Mouse (Mus musculus): Measurements from ENCODE around the gene Ust. TPM values are rescaled to one million over a fixed set of nuclear protein-coding genes. Genes with fewer than 3 reads are reported as not detected.

Gene Ust
- polyA plus RNA-seq, 1 experiment: 4.6 TPM

DNA sequence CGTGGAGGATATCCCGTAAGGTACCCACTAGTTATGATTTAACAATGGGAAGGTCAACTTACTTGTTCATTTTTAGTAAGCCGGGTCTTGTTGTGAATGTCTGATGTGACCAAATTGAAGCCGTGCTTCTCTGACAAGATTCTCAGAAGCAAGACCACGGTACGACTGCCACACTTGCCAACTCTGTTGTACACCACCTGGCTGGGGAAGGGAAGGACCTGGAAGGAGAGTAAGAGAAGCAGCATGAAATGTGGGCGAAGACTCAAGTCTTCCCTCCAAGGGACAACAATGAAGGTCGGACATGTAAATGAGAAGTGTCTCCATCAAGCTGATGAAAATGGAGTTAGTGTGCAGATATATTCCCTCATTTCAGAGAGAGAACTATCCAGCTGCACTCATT lies 188.6 kb downstream of the Ust start:
- DNase-seq (ENCODE audit: low read depth): no peak

DNA sequence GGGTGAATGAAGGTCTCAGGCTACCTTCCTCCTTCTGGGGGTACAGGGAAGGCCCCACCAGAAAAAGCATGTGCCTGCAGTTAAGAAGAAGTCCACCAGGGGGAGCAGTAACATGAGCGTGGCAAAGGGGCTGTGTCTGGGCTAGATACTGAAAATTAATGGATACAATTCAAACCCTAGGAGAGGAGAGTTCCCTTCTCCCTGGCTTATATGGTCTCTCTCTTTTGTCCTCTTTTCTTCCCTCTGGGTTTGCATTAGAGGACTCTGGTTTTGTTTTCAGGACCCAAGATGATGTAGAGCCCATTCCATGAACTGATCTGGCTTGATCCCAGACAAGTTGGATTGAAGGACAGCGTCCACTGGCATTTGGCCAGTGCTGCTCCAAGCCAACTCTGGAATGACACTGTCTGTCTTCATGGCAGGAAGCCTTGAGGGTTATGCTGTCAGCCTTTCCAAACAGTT lies 195.3 kb downstream of the Ust start:
- peak; percentile 36 for DNase-seq (ENCODE audit: low read depth)

DNA sequence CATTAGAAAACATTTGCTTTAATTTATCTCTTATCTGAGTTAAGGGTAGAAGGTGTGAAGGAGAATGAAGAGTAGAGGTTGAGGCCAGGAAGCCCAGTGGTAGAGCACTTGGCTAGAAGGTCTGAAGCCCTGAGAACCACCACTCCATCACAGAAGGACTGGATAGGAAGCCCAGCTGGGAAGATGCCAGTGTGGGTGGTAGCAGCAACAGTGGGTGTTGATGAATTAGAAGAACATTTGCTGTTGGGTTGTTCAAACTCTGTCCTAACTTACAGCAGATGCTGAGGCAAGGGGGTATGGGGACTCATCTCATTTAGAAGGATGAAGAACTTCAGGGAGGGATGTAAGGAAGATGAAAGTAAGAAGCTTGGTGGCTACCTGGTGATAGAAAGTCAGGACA lies 197.9 kb downstream of the Ust start:
- no peak for DNase-seq (ENCODE audit: low read depth)

DNA sequence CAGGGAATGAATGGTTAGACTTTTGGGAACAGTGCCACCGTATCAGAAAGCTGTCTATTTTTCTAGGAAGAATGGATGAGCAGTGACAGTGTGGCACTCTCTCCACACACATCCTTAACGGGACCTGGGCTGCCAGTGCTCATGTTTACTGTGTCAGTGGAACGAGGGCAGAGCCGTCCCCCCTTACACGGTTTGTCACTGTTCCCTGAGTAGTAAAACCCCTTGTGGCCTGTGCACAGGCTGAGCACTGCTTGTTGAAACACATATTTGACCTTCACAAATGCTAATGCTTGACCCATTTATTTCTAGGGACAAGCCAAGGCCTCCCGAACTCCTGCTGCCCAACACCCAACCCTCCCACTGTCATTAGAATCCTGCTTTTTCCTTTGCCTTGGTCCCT lies 209.2 kb downstream of the Ust start:
- DNase-seq (ENCODE audit: low read depth): no peak

DNA sequence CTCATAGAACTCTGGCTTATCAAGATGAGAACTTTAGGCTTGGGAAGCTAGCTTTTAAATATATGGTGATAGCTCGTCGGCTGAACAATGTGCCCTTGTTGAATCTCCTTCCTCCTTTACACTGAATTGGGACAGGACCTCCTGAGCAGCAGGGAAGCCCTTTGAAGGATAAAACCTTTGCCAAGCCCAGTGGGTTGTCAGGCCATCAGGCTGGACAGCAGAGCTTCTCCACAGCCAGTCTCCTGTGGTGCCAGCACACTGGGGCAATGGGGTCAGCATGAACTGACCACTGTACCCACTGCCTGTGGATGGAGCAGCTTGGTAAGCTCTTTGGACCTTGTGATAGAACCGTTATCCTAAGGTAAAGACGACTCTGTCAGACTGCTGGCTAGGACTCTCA lies 214.4 kb downstream of the Ust start:
- no peak for DNase-seq (ENCODE audit: low read depth)

DNA sequence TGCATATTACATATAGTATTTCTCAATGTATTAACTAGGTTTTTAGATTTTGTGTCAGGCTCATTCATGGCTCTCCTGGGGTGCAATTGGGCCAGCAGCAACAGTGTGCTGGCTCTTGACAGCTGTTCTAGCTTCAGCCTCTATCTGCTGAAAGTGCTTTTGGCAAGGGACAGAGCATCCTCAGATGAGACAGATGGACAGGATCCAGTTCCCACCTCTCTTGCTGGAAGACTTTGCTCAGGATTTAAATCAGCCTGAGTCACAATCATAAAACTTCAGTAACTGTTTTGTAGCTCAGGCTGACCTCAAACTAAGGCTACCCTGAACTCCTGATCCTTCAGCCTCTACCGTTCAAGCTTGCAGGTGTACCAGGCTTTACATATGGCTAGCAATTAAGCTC lies 219.5 kb downstream of the Ust start:
- DNase-seq (ENCODE audit: low read depth): no peak

DNA sequence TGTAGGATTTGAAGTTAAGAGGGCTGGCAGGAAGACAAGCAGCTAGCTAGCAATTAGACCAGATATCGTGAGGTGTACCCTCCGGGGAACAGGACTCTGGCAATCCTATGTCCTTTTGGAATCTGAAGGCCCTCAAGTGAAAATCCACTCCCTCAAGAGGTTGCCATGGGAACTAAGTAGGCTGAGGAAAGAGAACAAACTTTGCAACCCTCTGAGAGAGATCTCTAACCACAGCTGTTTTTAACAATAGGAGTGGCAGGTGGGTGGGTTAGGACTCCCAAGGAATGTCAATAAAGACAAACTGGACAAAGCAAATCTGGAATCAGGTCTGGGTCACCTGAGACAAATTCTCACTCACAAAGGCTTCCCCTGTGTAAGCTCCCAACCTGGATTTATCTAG lies 221.4 kb downstream of the Ust start:
- DNase-seq (ENCODE audit: low read depth): no peak

DNA sequence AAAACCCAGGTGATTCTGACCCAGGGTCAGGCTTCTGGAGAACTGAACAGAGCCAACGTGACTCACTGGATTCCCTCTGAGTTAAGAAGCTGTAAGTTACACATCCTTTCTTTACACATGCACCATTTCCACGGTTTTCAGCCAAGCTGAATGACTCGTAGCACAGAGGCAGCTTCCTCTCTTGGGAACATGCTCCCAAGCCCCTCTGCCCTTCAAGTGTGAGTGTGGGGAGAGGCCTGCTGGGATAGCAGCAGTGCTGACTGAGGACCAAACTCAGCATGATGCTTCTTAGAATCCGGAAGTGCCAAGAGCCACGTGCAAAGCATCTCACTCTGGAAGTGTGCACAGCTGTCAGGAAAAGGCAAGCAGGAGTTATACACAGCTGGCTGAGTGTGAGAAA lies 228.0 kb downstream of the Ust start:
- DNase-seq (ENCODE audit: low read depth): no peak

DNA sequence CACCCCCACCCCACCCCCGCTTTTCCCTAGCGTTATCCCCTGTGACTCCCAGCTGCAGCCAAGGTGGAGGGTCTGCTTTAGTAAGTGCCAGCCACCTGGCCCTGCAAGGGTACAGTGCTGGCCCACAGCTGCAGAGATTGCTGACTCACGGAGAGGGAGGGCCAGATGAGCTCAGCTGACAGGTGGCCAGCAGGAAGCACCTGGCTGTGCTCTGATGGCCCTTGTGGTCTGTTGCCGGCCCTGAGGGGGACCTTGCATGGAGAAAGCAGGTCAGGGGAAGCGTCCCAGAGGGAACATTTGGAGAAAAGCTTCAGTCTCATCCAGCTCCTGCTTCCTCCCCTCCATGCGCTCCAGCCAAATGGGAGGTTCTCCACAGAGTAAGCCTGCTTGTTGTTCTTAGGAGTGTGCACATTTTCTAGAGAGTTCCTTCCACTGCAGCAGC lies 231.3 kb downstream of the Ust start:
- no peak for DNase-seq (ENCODE audit: low read depth)

DNA sequence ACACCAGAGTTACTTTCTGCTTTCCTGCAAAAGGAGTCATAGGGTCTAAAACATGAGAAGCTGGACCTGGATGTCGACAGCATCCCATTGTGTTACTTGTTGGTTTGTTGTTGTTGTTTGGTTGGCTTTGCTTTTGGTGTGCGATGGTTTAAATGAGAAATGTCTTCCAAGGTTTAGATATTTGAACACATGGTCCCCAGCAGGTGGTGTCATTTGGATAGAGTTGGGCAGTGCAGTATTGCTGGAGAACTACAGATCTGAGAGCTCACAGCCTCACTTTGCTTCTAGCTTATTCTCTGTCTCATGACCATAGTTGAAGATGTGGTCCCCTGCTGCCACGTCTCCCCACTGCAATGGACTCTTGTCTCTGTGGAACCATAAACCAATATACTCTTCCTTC lies 234.6 kb downstream of the Ust start:
- no peak for DNase-seq (ENCODE audit: low read depth)

DNA sequence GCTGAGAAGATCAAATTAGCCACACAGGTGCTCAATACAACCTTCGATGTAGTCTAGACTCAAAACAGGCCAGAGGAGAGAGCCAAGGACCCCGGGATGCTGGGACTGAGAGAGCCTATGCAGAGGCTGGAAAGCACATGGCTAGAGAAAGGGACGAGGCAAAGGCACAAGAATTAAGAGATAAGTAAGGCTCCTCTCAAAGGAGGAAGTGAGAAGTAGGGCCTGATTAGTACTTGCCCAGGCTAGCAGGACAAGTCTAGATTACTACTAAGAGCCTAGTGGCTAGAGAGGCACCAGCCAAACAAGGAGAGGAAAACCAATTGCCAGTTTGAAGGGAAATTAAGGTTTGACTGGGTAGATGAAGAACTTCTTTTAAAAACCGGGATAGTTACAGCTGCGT lies 241.5 kb downstream of the Ust start:
- no peak for DNase-seq (ENCODE audit: low read depth)

DNA sequence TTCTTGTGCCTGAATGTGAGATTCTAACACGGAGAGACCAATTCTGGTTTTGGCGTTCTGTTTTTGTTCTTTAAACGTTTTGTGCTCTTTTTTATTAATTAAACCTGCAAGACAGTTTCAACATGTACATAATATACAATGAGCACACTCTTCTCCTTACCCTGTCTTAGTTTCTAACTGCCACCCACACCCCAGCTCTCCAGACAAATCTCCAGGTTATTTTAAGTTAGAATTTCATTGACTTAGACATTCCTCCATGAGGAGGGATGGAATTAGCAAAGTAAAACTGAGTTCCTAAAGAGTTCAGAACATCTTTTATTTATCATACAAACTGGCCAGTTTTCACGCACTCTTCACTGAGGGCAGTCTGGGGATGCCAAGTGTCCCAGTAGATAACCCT lies 248.9 kb downstream of the Ust start:
- DNase-seq (ENCODE audit: low read depth): no peak

DNA sequence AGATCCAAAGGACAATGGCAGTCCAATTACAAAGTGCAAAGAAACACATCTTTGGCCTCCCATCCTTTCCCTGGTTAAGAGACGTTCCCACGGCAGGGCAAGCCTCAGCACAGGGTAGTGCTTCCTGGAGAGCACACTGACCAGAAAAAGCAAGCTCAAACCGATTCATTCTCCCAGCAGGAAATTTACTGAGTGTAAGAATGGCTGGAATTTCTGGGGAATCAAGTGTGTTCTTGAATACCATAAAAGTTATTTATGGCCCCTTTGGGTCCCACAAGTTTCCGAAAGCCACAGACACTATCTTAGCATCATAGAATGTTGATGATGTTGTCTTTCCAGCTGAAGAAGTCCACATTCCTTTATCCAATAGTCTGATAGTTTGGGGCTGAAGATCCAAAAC lies 258.9 kb downstream of the Ust start:
- no peak for DNase-seq (ENCODE audit: low read depth)

DNA sequence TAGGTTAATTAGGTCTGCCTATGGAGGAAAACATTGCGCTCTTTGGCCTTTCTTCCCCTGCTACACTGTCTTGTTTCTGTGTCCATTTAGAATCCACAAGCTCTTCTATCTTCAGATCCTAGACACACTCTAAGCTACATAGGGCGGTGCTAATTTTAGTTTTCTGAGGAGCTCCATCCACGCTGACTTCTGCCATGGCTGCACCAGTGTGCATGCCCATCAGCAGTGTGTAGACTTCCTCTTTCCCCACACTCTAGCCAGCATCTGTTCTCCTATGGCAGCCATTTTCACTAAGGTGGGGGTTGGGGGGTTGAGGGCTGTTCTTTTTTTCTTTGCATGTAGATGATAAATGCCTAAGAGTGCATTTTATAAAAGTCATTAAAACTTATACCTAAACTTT lies 268.6 kb downstream of the Ust start:
- no peak for DNase-seq (ENCODE audit: low read depth)

DNA sequence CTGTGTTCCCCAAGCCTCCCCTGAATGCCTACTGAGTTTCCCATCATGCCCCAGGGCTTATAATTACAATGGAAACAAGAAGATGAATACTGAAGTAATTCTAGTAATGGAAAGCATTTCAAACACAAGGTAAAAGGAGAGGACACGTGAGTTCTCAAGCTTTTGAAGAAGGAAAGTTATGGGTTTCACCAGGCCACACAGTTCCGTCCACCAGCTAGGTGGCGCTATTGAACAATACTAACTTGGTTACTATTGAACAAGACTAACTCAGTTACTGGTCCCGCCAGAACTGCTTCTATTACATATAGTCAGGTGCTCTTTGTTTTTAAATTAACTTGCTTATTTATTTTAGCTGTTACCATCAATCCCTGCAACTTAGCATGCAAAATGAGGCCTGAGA lies 276.3 kb downstream of the Ust start:
- no peak for DNase-seq (ENCODE audit: low read depth)

DNA sequence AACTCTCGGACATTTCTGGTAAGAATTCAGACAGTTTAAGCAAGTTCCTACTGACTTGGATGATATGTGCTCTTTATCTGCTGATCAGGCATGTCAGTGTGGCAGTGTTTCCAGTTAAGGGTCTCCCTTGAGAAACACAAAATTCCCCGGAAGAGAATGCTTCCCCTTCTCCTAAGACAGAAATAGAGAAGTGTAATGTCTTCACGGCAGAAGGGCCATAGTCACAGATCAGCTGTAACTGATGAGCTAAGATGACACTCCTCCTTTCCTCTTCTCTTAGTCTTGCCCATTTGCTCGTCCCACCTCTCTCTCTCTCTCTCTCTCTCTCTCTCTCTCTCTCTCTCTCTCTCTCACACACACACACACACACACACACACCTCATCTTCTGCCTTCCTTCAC lies 277.9 kb downstream of the Ust start:
- DNase-seq (ENCODE audit: low read depth): no peak

DNA sequence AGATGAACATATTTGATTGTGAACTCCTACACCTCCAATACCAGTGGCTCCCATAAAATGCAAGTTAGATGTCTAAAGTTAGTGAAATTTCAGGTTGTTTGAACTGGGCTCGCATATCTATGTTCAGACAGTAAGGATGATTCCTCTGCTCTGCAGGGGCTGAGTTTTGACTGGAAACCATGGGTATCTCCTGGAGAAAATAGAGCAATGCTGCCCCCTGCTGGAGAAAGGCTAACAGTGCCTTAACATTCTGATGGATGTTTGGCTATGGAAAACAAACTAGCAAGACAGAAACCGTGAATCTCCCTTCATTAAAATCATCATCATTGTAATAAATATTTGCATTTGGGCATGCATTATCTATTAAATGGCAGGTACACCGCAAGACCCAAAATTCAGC lies 278.4 kb downstream of the Ust start:
- DNase-seq (ENCODE audit: low read depth): no peak

DNA sequence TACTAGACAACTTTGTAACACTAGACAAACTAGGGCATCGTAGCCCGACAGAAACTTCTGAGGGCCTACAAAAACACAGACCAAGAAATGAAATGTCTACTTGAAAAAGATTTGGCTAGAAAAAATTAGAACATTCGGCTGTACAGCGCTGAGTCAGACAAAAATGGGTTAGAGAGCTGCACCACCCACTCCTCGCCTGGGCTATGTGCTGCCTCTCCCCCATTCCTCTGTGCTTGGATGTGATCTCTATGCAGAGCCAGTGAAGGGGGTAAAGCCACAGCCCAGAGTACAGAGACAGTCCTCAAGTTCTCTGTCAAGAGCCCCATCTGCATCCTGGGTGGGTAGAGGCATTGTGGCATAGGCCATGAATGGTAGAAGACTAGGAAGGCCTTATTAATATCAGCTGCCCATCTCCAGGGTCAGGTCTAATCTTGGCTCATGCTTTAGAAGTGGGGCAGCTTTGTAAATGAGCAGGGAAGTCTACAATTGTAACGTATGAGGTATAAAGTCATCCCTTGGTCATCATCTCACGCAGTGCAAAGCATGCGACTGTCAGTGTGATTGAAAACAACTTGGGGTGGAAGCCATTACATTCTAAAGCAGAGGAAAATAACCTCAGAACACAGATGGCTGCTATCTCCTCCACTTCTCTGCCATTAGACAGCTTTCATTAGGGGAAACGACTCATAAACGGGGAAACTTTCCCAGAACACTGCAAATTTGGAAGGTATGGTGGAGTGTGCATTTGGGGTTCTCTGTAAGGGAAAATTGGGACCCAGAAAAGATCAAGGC lies 281.6 kb downstream of the Ust start:
- DNase-seq (ENCODE audit: low read depth): no peak

DNA sequence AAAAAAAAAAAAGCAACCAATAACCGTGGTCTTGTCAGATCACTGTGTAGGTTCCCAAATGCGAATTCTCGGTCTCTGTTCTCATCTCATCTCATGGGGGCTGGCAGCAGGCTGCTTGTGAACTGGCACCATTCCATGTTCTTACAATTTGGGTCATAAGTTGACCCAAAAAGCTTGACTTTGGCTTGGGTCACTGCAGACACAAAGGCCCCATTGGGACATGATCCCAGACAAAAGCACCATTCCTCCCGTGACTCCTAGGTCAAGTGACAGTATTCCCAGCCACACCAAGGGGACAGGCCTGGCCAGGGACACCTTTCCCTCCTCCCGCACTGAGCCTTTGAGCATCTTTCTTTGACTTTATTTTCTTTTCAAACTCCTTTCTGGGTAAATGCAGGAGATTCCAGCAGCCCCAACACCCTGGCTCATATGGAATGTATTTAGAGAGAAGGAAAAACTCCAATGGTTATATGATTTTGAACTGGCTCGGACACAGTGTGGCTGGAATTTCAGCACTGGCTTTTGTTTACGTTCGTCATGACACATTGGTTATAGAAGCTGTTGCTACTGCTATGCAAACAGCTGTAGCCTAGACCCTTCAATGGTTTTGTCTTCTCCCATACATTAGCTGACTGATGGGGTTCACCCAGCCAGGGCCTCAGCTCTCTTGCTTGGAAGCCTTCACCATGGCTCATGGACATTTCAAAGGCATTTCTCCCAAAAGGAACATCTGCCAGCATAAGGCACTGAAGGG lies 285.3 kb downstream of the Ust start:
- DNase-seq (ENCODE audit: low read depth): no peak

DNA sequence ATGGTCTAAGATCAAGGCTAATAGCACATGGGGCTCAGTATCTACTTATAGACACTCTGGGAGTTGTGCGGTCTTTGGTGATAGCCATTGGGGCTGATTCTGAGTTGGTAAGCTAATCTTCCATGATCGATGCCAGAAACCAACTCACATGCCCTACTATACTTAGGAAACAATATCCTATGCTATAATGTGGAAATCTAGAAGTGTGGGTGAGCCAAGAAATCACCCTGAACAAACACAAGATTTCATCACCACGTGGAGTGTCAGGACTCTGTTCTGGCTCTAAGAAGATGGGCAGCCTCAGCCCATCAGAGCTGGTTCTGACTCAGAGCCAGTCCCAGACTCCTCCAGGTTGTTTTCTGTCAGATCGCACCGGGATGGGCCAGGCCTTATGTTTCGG lies 286.1 kb downstream of the Ust start:
- DNase-seq (ENCODE audit: low read depth): peak; percentile 74

DNA sequence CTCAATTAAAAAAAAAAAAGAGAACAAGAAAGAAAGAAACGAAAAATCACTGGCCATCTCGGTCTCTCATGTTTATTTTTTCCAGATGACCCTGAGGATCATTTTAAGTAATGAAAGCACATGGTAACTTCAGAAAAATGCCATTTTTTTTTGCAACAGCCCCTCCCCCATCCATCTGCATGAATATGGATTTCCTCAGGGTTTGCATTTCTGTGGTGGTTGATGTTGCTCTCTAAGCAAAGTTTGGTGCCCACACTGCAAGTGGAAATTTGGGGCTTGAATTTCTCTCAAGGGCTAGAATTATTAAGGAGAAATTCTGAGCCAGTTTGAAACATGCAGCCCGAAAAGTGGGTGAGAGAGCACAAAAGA lies 290.3 kb downstream of the Ust start:
- no peak for DNase-seq (ENCODE audit: low read depth)

DNA sequence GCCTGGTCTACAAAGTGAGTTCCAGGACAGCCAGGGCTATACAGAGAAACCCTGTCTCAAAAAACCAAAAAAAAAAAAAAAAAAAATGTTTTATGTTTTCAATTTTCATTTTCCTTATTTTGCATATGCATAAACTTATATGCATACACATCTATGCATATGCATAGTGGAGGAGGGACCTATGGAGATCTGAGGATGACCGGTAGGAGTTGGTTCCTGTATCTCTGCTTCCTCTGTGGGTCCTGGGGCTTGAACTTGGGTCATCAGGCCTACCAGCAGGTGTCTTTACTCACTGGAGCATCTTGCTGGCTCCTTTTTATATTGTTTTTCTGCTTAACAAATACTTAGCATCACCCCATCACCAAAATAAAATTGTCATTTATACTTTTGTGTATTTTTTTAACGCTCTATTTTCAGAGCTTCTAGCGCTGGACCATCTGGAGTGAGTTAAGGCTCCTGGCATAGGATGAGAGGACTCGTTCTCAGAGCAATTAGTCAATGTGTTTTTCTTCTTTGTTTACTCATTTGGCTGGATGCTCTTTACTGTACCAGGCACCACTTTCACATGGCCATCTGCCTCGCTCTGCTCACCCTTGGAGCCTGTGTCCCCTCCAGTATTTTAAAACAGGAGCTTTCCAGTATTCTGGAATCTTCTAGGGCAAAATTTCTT lies 290.8 kb downstream of the Ust start:
- DNase-seq (ENCODE audit: low read depth): no peak

DNA sequence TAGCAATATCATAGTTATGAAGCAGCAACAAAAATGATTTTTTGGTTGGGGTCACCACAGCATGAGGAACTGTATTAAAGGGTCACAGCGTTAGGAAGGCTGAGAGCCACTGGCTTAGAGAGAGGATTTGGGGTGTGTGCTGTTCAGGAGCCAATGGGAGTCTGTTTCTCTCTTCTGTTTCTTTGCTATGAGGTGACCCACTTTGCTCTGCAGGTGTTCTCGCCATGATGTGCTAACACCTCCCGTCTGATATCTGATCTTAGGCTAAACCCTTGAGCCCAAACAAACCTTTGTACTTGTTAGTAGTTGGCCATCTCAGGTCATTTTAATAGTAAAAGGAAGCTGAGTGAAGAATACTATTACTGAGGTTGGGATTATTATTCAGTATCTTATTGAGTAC lies 292.0 kb downstream of the Ust start:
- DNase-seq (ENCODE audit: low read depth): no peak

Data from gonadal fat pad, adult 2 months (tissue).